Mouse (Mus musculus): ENCODE results near the gene Trim14.
"Not testable (repeated sequence)": the region's sequence is repeated elsewhere in the genome, so short reads cannot be mapped to it uniquely, and the experiment has no call there.

Trim14 gene

DNA sequence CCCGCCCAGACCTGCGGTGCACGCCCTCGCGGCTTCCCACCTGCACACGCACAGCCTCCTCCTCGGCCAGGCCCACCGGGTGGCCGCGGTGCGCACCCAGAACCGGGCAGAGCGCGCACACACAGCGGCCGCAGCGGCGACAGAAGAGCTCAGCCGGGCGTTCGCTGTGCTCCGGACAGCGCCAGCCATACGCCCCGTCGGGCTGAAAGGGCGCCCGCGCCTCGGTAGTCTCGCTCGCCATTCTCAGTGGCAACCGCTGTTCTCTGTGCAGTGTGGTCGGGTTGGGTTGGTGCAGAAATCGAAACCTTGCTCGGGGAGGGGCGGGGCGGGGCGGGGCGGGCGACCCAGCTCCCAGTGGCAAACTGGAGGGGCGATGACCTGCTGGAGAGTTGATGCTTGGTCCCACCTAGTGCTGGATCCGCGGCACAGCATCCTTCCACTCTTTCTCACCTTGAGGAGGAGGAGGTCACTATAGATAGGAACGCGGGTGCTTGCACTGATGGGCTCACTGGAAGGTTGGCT, at the start of gene Trim14:
Gene Trim14, minus strand, starts transcription at position 302 of the 522 bp plus-strand sequence.
- DNase-seq (ENCODE audit: low spot score in 2 of 2), result peak; percentile 14 to 20

DNA sequence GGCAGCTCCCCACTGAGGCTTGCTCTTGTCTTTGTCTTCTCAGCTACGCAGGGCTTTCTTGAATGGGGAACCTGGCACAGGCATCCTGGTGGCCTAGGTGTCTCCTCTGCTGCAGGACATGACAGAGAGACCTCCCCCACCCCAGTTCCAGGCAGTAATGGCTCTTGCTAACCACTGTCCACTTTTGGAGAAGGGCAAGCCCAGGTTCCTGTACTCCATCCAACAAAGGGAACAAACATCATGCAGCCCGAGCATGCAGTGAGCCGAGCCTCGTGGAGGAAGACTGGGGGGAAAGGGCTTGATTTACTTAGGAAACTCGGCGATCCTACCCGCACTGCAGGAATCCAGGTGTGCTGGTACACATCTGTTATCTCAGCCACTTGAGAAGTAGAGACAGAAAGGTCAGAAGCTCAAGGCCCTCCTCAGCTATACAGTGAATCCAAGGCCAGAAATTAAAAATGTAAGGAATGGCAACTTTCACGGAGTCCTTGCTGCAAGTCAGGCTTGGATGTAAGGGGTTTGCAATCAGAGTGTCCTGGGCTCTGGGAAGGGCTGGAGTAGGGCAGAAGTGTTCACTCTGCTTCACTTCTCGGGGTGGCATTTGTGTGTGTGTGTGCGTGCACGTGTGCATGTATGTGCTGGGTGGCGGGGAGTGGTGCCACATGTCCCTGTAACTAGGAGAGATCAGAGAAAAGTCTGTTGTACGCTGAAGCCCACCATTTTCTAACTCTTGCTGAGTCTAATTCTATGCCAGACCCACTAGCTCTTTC, 49.3 kb upstream of the Trim14 start:
- no peak for DNase-seq (ENCODE audit: low spot score in 2 of 2)

DNA sequence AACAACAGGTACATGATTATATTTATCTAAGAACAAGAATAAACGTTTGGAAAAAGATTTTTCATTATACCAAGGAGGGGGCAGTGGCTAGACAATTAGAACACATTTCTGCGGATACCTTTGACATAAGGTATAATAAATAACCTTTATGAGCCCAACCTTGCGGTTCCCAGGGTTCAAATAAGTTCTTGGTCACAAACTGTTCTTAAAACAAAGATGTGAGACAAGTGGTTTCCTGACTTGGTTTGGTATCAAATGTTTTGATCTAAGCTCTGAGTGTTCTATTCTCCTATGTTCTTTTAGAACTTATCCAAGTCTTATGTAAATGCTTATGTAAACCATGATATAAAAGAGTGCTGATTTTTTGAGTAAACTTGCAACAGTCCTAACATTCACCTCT, 48.6 kb upstream of the Trim14 start:
- DNase-seq (ENCODE audit: low spot score in 2 of 2), result not testable (repeated sequence)

DNA sequence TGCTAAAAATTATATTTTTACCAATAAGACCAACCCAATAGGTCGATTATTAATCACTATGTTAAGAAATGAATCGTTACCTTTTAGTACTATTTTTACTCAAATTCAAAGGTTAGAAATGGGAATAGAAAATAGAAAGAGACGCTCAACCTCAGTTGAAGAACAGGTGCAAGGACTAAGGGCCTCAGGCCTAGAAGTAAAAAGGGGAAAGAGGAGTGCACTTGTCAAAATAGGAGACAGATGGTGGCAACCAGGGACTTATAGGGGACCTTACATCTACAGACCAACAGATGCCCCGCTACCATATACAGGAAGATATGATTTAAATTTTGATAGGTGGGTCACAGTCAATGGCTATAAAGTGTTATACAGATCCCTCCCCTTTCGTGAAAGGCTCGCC, 48.1 kb upstream of the Trim14 start:
- DNase-seq (ENCODE audit: low spot score in 2 of 2), result not testable (repeated sequence)

DNA sequence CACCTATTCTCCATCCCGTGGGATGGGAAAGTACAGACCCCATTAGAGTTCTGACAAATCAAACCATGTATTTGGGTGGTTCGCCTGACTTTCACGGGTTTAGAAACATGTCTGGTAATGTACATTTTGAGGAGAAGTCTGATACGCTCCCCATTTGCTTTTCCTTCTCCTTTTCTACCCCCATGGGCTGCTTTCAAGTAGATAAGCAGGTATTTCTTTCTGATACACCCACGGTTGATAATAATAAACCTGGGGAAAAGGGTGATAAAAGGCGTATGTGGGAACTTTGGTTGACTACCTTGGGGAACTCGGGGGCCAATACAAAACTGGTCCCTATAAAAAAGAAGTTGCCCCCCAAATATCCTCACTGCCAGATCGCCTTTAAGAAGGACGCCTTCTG, 46.1 kb upstream of the Trim14 start:
- DNase-seq (ENCODE audit: low spot score in 2 of 2), result not testable (repeated sequence)

DNA sequence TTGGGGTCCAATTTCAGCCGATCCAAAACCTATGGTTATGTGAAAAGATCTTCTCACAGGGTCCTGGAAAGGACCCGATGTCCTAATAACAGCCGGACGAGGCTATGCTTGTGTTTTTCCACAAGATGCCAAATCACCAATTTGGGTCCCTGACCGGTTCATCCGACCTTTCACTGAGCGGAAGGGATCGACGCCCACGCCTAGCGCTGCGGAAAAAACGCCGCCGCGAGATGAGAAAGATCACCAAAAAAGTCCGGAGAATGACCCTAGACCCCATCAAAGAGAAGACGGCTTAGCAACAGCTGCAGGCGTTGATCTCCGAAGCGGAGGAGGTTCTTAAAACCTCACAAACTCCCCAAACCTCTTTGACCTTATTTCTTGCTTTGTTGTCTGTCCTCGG, 45.6 kb upstream of the Trim14 start:
- not testable (repeated sequence) for DNase-seq (ENCODE audit: low spot score in 2 of 2)

DNA sequence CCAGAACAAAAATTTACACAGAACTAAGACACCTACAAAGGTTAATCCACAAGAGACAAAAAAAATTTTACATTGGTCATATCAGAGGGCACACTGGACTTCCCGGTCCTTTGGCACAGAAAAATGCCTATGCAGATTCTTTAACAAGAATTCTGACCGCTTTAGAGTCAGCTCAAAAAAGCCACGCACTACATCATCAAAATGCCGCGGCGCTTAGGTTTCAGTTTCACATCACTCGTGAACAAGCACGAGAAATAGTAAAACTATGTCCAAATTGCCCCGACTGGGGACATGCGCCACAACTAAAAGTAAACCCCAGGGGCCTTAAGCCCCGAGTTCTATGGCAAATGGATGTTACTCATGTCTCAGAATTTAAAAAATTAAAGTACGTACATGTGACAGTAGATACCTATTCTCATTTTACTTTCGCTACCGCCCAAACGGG, 44.9 kb upstream of the Trim14 start:
- DNase-seq (ENCODE audit: low spot score in 2 of 2), result not testable (repeated sequence)

DNA sequence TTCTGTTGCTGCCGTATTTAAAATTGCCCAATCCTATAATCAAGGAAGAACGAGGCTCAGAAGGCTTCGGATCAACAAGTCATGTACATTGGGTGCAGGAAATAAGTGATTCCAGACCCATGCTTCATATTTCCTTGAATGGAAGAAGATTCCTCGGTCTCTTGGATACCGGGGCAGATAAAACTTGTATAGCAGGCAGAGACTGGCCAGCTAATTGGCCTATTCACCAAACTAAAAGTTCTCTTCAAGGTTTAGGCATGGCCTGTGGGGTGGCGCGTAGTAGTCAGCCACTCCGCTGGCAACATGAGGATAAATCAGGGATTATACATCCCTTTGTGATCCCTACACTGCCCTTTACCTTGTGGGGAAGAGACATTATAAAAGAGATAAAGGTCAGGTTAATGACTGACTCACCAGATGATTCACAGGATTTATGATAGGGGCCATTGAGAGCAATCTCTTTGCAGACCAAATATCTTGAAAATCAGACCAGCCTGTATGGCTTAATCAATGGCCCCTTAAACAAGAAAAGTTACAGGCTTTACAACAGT, 42.9 kb upstream of the Trim14 start:
- DNase-seq (ENCODE audit: low spot score in 2 of 2), result not testable (repeated sequence)

DNA sequence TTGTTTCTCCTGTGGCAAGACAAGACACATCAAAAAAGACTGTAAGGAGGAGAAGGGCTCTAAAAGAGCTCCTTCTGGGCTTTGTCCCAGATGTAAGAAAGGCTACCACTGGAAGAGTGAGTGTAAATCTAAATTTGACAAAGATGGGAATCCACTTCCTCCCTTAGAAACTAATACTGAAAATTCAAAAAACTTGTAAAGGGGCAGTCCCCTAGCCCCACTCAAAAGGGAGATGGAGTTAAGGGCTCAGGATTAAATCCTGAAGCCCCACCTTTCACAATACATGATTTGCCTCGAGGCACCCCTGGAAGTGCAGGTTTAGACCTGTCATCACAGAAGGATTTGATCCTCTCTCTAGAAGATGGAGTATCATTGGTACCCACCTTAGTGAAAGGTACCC, 42.3 kb upstream of the Trim14 start:
- DNase-seq (ENCODE audit: low spot score in 2 of 2), result no peak

DNA sequence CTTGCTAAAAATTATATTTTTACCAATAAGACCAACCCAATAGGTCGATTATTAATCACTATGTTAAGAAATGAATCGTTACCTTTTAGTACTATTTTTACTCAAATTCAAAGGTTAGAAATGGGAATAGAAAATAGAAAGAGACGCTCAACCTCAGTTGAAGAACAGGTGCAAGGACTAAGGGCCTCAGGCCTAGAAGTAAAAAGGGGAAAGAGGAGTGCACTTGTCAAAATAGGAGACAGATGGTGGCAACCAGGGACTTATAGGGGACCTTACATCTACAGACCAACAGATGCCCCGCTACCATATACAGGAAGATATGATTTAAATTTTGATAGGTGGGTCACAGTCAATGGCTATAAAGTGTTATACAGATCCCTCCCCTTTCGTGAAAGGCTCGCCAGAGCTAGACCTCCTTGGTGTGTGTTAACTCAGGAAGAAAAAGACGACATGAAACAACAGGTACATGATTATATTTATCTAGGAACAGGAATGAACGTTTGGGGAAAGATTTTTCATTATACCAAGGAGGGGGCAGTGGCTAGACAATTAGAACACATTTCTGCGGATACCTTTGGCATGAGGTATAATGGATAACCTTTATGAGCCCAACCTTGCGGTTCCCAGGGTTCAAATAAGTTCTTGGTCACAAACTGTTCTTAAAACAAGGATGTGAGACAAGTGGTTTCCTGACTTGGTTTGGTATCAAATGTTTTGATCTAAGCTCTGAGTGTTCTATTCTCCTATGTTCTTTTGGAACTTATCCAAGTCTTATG, 39.8 kb upstream of the Trim14 start:
- DNase-seq (ENCODE audit: low spot score in 2 of 2), result not testable (repeated sequence)

DNA sequence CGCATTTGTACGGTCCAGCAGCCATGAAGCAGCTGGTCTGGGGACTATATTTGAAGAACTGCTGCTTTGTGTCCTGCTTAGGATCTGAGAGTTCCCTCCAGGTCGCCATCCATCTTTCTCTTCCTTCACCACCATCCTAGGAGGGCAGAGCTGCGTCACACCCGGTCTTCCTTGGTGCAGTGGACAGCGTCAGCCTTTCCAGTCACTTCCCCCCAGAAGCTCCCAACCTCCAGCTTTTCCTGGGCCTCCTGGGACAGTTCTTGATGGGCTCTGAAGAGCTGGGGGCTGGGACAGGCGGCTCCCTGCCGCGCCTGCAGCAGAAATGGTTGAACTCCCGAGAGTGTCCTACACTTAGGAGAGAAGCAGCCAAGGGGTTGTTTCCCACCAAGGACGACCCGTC, 38.9 kb upstream of the Trim14 start:
- peak in 1 of 2 experiments; percentile 9 for DNase-seq (ENCODE audit: low spot score in 2 of 2)

DNA sequence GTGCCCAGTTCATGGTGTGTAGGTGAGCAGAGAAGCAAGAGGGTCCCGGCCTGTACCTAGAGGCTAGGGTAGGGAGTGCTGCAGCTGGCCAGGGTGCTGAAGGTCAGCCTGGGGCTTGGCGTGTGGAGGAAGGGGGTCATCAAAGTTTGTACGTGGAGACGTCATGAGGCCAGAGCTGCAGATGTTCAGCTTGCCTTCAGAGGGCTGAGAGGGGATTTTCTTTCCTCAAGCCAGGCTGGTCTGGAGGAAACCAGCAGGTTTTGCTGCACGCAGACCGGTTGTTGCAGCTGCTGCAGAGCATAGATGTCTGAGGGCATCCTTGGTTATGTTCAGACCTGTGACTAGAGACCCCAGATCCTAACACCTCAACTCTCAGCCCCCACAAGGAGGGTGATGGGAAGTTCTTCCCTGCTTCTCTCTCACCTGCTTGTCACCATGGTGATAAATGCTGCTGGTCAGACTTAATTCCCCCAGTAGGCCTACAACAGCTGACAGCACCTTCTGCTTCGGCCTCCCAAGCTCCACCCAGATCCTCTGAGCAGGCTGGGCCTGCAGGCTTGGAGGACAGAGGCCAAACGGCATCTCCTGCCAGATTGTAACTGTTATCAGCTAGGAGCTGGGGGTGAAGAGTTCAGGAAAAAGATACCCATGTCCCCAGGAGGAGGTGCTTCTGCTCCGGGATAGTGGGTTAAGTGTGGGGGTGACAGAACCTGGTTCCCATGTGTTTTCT, 38.2 kb upstream of the Trim14 start:
- DNase-seq (ENCODE audit: low spot score in 2 of 2), result peak in 1 of 2 experiments; percentile 9

DNA sequence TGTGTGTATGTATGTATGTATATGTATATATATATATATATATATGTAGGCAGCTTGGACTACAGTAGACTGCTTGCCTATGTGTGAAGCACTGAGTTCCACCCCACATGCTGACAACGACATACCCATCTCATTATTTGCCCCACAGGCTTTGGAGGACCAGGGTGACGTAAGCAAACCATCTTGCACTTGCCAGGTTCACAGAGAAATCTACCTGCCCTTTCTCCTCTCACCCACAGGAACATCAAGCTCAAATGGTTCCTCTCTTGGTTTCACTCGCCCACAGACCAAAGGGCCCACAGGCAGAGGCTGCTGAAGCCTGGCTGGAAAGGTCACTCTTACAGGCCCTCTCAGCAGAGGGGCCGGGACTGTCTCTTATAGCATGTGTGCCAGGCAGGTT, 36.7 kb upstream of the Trim14 start:
- DNase-seq (ENCODE audit: low spot score in 2 of 2), result no peak

DNA sequence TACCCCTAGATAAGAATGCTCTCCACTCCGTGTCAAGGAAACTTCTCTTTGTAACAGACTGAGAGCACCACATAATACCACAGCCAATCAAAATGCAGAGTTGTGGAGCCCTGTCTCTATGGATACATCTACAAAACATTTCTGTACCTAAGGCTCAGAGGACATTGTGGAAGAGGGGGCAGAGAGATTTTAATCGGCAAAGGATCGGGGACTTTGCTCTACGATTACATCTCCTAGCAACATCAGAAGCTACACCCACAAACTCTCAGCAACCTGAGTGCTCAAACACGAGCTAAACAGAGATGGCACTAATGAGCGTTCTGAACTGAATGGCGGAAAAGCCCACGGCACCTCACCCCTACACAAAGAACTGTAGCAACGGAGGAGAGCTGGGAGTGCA, 35.8 kb upstream of the Trim14 start:
- no peak for DNase-seq (ENCODE audit: low spot score in 2 of 2)

DNA sequence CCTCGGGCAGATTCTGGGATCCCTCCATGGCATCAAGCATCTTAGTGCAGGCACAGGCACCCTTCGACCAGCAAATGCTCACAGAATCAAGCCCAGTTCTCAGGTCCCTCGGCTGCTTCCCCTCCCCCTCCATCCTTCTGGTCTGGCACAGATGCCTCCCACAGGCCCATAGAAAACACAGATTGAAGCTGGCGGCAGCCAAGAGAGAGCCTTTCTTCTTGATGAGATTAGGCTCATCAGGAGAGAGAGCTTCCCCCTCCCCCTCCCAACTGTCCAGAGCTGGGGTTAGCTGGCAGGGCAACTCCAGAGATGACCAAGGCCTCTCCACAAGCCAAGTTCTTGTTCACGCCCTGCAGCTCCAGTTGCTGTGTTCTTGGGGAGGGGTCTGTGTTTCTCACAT, 33.7 kb upstream of the Trim14 start:
- no peak for DNase-seq (ENCODE audit: low spot score in 2 of 2)

DNA sequence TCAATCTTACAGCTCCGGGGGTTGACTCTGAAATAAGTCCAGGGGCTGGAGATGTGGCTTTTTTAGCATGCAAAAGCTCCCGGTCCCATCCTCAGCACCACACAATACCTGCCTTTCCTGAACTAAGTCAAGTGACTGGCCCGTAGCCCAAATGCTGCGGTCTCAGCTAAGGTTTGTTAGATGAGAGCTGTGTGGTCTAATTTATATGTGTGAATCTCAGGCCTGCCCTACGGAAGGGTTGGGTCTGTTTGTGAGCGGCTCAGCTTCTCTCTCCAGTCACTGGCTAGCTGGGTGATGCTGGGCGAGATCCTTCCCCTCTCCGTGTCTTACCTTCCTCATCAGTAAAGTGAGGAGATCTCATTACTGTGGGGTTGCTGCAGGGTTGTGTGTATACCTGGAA, 32.2 kb upstream of the Trim14 start:
- no peak for DNase-seq (ENCODE audit: low spot score in 2 of 2)

DNA sequence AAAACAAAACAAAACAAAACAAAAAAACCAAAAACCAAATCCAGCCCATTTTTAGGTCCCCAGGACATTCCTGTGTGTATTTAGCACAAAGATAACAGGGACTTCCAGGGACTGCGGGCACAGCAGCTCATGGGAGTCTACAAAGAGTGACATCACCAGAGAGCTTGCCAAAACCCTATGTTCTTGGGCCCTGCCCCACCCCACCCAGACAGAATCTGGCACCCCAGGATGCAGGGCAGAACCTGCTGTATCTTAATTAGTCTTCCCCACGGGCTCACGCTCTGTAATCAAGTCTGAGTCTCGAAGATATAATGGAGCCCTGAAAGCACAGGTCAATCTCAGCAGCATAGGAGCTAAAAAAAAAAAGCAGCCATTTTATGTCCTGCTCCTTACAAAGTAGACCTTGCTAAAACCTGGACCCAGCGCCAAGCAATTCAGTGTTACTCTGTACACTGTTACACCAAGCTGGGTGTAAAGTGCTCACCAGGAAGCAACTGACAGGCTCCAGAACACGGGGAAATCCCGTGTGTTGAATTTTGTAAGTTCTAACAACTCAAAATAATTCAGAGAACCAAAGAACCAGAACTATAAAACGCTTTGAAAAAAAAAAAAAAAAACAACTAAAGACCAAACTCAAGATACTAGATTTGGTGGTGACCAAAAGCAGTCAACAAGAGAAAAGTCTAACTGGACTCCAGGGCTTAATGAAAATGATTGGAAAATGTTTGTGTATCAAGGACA, 31.2 kb upstream of the Trim14 start:
- no peak for DNase-seq (ENCODE audit: low spot score in 2 of 2)

DNA sequence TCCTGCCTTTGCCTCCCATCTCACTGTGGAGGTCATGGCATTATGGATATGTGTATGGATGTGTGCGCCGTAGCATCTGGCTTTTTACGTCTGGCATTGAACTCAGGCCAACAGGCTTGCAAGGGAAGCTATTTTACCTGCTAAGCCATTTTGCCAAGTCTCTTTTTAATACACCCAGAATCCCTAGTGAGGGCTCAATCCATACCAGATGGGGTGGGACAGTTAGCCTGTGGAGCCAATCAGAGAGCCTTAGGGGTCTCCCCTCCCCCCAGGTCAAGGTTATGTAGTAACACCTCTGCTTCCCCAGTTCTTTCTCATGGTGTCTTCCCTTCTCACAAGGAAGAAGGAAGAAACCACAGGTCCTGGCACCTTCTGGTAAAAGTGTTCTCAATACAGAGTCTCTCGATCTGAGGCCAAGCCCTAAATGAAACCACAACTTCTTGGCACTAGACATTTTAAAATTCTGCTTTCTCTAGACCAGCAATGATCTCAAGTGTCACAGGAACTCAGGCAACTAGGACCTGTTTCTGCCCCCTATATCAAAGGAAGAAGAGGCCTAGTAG, 29.5 kb upstream of the Trim14 start:
- no peak for DNase-seq (ENCODE audit: low spot score in 2 of 2)

DNA sequence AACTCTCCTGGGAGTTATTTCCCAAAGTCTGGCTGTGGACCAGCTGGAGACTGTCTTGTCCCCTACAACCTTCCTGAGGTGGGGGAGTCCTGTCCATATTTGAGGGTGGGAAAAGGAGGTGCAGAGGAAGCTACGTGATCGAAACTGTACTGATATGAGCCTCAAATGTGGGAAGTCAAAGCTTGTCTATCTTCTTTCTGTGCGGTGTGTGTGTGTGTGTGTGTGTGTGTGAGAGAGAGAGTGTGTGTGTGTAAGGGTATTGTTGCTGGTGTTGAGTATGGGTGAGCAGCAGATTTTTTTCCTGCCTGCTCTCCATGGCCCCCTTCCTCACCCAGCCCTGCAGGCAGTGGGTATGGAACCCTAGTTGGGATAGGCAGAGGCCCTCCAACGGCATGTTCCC, 28.3 kb upstream of the Trim14 start:
- no peak for DNase-seq (ENCODE audit: low spot score in 2 of 2)

DNA sequence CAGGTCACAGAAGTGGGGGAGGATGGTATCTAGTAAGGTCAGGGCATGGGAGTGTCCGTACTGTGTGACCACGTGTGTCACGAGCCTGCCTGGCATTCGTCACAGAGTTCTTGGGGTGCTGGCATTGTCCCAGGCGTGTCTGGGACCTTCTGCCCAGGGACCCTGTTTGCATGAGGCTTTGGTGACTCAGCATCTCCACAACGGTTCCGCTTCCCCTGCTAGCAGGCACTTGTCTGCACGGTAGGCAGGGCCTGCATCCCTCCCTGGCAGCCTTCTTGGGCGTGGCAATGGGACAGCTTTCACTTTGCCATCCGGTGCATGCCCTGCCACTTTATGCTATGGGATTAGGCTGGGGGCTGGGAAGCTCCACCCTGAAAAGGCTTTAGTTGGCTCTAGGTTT, 27.9 kb upstream of the Trim14 start:
- peak; percentile 37 to 44 for DNase-seq (ENCODE audit: low spot score in 2 of 2)

DNA sequence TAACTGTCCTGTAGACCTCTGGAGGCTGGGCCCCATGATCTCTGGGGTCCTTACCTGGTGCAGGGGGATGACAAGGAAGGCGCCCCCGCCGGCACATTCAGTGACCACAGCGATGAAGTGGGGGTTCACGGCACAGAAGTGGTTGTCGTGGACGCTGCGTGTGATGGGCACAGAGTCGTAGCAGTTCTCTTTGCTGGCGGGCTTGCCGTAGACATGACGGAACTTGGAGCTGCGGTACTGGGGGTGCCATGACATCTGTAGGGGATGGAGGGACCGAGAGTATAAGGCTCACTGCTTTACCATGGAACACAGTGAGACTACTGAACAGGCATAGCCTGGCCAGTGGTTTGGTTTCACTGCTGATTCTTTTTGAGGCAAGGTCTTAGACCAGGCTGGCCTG, 26.9 kb upstream of the Trim14 start:
- no peak for DNase-seq (ENCODE audit: low spot score in 2 of 2)

Measured in heart, adult 9 months (tissue).